Mouse (Mus musculus) heart, adult 2 months (tissue): ENCODE measurements around the gene Adh1.

Experiments used
- CTCF ChIP-seq: fragments of 200-600 bp; IDR thresholded peaks from 2 replicates; pipeline ENCODE4 v1.8.1; 2022; ENCODE audit warnings: antibody characterized with exemption, mild to moderate bottlenecking, moderate library complexity
- EP300 ChIP-seq: fragments of 200-500 bp; IDR thresholded peaks from 2 replicates; pipeline ENCODE4 v1.6.1; 2011; ENCODE audit warnings: low read depth, low read length, control low read depth; ENCODE audit not compliant: insufficient read depth

GRCm38 (mm10) chr3:138225331-138225730 is 35.5 kb upstream of the Adh1 start:
- TF ChIP-seq EP300 (no peak), CTCF (no peak)
